Mouse (Mus musculus): ENCODE measurements around the gene Zcchc3. TPM values are rescaled to one million over a fixed set of nuclear protein-coding genes. Genes with fewer than 3 reads are reported as not detected.

Gene Zcchc3
- polyA plus RNA-seq, 1 experiment from 2014 or later: 55.0 TPM

Other genes with a start within 250 kb of the Zcchc3 start
- 60.1 and 63.8 TPM in 2 replicates for gene Csnk2a1, start 188.2 kb downstream of the Zcchc3 start, polyA plus RNA-seq (2014; fragmentation: Nextera tagmentation; extraction: Ambion mirVana)
- gene Tbc1d20, start 121.2 kb downstream of the Zcchc3 start, polyA plus RNA-seq (2014; fragmentation: Nextera tagmentation; extraction: Ambion mirVana): 24.2 and 25.0 TPM in 2 replicates
- 62.0 and 70.1 TPM in 2 replicates for gene Rbck1, start 82.4 kb downstream of the Zcchc3 start, polyA plus RNA-seq (2014; fragmentation: Nextera tagmentation; extraction: Ambion mirVana)
- gene Trib3, start 71.0 kb downstream of the Zcchc3 start, polyA plus RNA-seq (2014; fragmentation: Nextera tagmentation; extraction: Ambion mirVana): 1.1 and 1.2 TPM in 2 replicates
- gene Nrsn2, start 38.4 kb downstream of the Zcchc3 start, polyA plus RNA-seq (2014; fragmentation: Nextera tagmentation; extraction: Ambion mirVana): 5.3 and 6.2 TPM in 2 replicates
- 16.9 and 17.8 TPM in 2 replicates for gene Sox12, start 17.0 kb downstream of the Zcchc3 start, polyA plus RNA-seq (2014; fragmentation: Nextera tagmentation; extraction: Ambion mirVana)
- 0.40 and 0.93 TPM in 2 replicates for gene 6820408C15Rik, start 560 bp upstream of the Zcchc3 start, polyA plus RNA-seq (2014; fragmentation: Nextera tagmentation; extraction: Ambion mirVana)
- gene Defb23, start 49.6 kb upstream of the Zcchc3 start, polyA plus RNA-seq (2014; fragmentation: Nextera tagmentation; extraction: Ambion mirVana): not detected in 2 replicates
- not detected in 2 replicates for gene Defb20, start 62.0 kb upstream of the Zcchc3 start, polyA plus RNA-seq (2014; fragmentation: Nextera tagmentation; extraction: Ambion mirVana)
- not detected in 2 replicates for gene Defb22, start 75.1 kb upstream of the Zcchc3 start, polyA plus RNA-seq (2014; fragmentation: Nextera tagmentation; extraction: Ambion mirVana)
- gene Defb26, start 96.7 kb upstream of the Zcchc3 start, polyA plus RNA-seq (2014; fragmentation: Nextera tagmentation; extraction: Ambion mirVana): not detected in 2 replicates
- not detected in 2 replicates for gene Defb28, start 103.2 kb upstream of the Zcchc3 start, polyA plus RNA-seq (2014; fragmentation: Nextera tagmentation; extraction: Ambion mirVana)
- gene Defb29, start 125.1 kb upstream of the Zcchc3 start, polyA plus RNA-seq (2014; fragmentation: Nextera tagmentation; extraction: Ambion mirVana): not detected in 2 replicates
- gene Gm17416, start 154.3 kb upstream of the Zcchc3 start, polyA plus RNA-seq (2014; fragmentation: Nextera tagmentation; extraction: Ambion mirVana): not detected in 2 replicates
- not detected in 2 replicates for gene Defb21, start 157.7 kb upstream of the Zcchc3 start, polyA plus RNA-seq (2014; fragmentation: Nextera tagmentation; extraction: Ambion mirVana)
- not detected in 2 replicates for gene Defb19, start 165.3 kb upstream of the Zcchc3 start, polyA plus RNA-seq (2014; fragmentation: Nextera tagmentation; extraction: Ambion mirVana)
- gene Defb45, start 184.4 kb upstream of the Zcchc3 start, polyA plus RNA-seq (2014; fragmentation: Nextera tagmentation; extraction: Ambion mirVana): not detected in 2 replicates
- gene Defb36, start 189.3 kb upstream of the Zcchc3 start, polyA plus RNA-seq (2014; fragmentation: Nextera tagmentation; extraction: Ambion mirVana): not detected in 2 replicates
- not detected in 2 replicates for gene Defb25, start 208.0 kb upstream of the Zcchc3 start, polyA plus RNA-seq (2014; fragmentation: Nextera tagmentation; extraction: Ambion mirVana)
- gene Rem1, start 211.9 kb upstream of the Zcchc3 start, polyA plus RNA-seq (2014; fragmentation: Nextera tagmentation; extraction: Ambion mirVana): 0.18 and 0.22 TPM in 2 replicates

Data from midbrain, embryonic 11.5 days (tissue).